Mouse (Mus musculus) bone marrow, adult 2 months (tissue): ENCODE results near the gene Camkk2. TPM values are rescaled to one million over a fixed set of nuclear protein-coding genes. Genes with fewer than 3 reads are reported as not detected.

ENCODE experiments used
- H3K27ac ChIP-seq: fragments of 200-500 bp; 2 replicates; pipeline ENCODE4 v1.5.1; 2012; ENCODE audit warnings: low read depth, mild to moderate bottlenecking, control low read depth, inconsistent platforms, low read length; ENCODE audit not compliant: control insufficient read depth, poor library complexity, insufficient read depth
- H3K4me1 ChIP-seq: fragments of 200-500 bp; 2 replicates; pipeline ENCODE4 v1.6.1; 2011; ENCODE audit warnings: low read length; ENCODE audit not compliant: control insufficient read depth, insufficient read depth
- H3K4me3 ChIP-seq: fragments of 200-500 bp; replicated peaks from 2 replicates; pipeline ENCODE3; 2011; ENCODE audit warnings: mild to moderate bottlenecking, low read depth, low read length, control low read depth; ENCODE audit not compliant: control insufficient read depth
- CTCF ChIP-seq: fragments of 200-500 bp; IDR thresholded peaks from 2 replicates; pipeline ENCODE4 v1.5.1; 2011; ENCODE audit warnings: low read length, control low read depth; ENCODE audit not compliant: control insufficient read depth, insufficient read depth
- POLR2A ChIP-seq: fragments of 200-500 bp; IDR thresholded peaks from 2 replicates; pipeline ENCODE4 v1.6.1; 2011; ENCODE audit warnings: low read depth, mild to moderate bottlenecking, control low read depth, low read length, borderline replicate concordance; ENCODE audit not compliant: control insufficient read depth
- WGBS: fragments of 180-500 bp; shearing (Covaris S2); methylation state at CpG from one replicate; pipeline ENCODE4 v1.1.7; 2018; 5-methylcytosine and 5-hydroxymethylcytosine counted together
- polyA plus RNA-seq: library from polyadenylated mRNA; stranded (reverse); fragments of >200 nt; gene quantifications from 2 replicates; pipeline ENCODE4 v1.2.4, GENCODE M21; 2011; ENCODE audit warnings: low replicate concordance; ENCODE audit not compliant: missing spikeins, insufficient read depth, insufficient read length

Gene Camkk2
- polyA plus RNA-seq, 1 experiment, result 31.8 TPM

DNA sequence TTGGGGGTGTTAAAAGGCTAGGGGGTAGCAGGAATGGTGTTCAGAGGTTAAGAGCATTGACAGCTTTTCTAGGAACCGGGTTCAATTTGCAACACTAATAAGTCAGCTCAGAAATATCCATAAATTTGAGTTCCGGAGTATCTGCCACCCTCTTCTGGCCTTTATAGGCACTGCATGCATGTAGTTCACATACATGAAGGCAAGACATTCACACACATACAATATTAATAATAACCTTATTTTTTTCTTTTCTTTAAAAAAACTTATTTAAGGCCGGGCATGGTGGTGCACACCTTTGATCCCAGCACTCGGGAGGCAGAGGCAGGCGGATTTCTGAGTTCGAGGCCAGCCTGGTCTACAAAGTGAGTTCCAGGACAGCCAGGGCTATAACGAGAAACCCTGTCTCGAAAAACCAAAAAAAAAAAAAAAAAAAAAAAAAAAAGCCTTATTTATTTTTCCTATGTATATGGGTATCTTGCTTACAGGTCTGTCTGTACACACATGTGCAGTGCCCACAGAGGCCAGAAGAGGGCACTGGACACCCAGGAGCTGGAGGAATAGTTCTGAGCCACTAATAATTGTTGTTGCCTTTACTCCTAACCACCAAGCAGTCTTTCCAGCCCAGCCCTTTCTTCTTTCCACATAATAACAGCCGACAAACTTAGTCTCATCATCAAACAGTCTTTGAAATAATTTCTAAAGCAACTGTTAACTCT, 32.3 kb upstream of the Camkk2 start:
- Histone ChIP-seq H3K4me1 (no peaks in the 10 kb centered on the region), H3K27ac (no peak overlapping the region), H3K4me3 (no peak overlapping the region)
- 85% methylated on average over 9 of the region's 9 CpGs for WGBS
- TF ChIP-seq CTCF (peak; percentile 92), POLR2A (no peak)

DNA sequence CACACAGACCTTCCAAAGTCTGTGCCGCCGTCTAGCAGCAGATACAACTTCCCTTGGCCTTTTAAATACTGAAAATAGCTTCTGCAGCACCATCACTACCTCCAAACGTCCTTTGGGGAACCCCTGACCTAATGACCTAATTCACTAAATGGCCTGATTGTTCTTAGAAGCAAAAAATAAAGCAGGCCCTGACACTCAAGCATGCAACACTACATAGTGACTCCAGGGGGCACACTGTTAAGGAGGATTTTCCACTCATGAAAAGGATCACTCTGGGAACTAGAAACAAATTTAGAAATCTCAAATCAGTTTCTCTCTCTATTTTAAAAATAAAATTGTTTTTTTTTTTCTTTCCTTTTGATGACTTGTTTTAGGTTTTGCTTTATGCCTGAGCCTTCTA, 26.3 kb upstream of the Camkk2 start:
- Histone ChIP-seq H3K4me1 (no peaks in the 10 kb centered on the region), H3K27ac (no peak overlapping the region), H3K4me3 (no peak overlapping the region)
- WGBS, result 77% methylated on average over 3 of the region's 3 CpGs
- TF ChIP-seq POLR2A (no peak), CTCF (no peak)

- Histone ChIP-seq H3K27ac (no peak overlapping the region), H3K4me1 (peaks cover 2% of the 10 kb centered on the region; the same call in 1 of the 2 replicates), H3K4me3 (no peak overlapping the region)
- 91% methylated on average over 9 of the region's 9 CpGs for WGBS
- TF ChIP-seq POLR2A, result no peak
- TF ChIP-seq CTCF, result no peak
Observed at GRCm38 (mm10) chr5:122802706-122803105, 23.5 kb upstream of the Camkk2 start.

DNA sequence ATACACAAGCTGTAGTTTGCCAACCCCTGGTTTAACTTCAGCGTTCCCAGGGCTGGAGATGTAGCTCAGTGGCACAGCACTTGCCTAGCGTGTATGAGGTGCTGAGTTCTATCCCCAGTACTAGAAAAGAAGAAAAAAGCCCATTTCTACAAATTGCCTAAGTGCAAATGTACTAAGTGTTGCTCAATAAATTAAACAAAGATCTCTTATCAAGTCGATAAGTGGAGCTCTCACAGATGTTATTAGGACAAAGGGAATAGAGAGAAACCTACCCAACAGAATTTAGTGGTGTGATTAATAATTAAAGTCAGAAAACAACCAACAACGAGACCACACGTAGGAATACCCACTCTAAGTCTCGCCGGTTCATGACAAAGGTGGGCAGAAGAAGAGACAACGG, 22.5 kb upstream of the Camkk2 start:
- 92% methylated on average over 8 of the region's 8 CpGs for WGBS
- peaks cover 2% of the 10 kb centered on the region; the same call in 1 of the 2 replicates for H3K4me1 ChIP-seq
- no peak overlapping the region for H3K27ac ChIP-seq
- TF ChIP-seq CTCF, result no peak
- TF ChIP-seq POLR2A, result no peak
- H3K4me3 ChIP-seq, result no peak overlapping the region

- no peak for TF ChIP-seq CTCF
- no peak for TF ChIP-seq POLR2A
- no peak overlapping the region for H3K4me3 ChIP-seq
- no peak overlapping the region for H3K27ac ChIP-seq
- 82% methylated on average over 13 of the region's 13 CpGs for WGBS
- peaks cover 2% of the 10 kb centered on the region; the same call in 1 of the 2 replicates for H3K4me1 ChIP-seq
Observed at GRCm38 (mm10) chr5:122800345-122801010, 21.3 kb upstream of the Camkk2 start.

GRCm38 (mm10) chr5:122799379-122800344, 20.5 kb upstream of the Camkk2 start:
- H3K4me3 ChIP-seq, result no peak overlapping the region
- WGBS, result 84% methylated on average over 17 of the region's 17 CpGs

GRCm38 (mm10) chr5:122798557-122799378, 19.6 kb upstream of the Camkk2 start:
- Histone ChIP-seq H3K27ac (no peak overlapping the region), H3K4me3 (no peak overlapping the region), H3K4me1 (peaks cover 2% of the 10 kb centered on the region; the same call in 1 of the 2 replicates)
- WGBS, result 48% methylated on average over 17 of the region's 17 CpGs
- no peak for TF ChIP-seq CTCF
- no peak for TF ChIP-seq POLR2A

More at GRCm38 (mm10) chr5:122799379-122800344, 20.5 kb upstream of the Camkk2 start:
- Histone ChIP-seq H3K4me1 (peaks cover 2% of the 10 kb centered on the region; the same call in 1 of the 2 replicates), H3K27ac (no peak overlapping the region)
- TF ChIP-seq CTCF, result no peak
- TF ChIP-seq POLR2A, result no peak
